Mouse (Mus musculus): ENCODE data around the gene Fat2.

GRCm38 (mm10) chr11:55274756-55275155 is 61.6 kb downstream of the Fat2 start:
- TF ChIP-seq POLR2A (IDR thresholded peaks at IDR 0.05; ENCODE audit: borderline replicate concordance, low read depth, low read length) (no peak), CTCF (IDR thresholded peaks at IDR 0.05; ENCODE audit: low read depth, low read length) (no peak)
